Mouse (Mus musculus) adrenal gland, postnatal 4 days (tissue): Measurements from ENCODE around the gene Tnrc6b. TPM values are rescaled to one million over a fixed set of nuclear protein-coding genes. Genes with fewer than 3 reads are reported as not detected.
"Not testable (repeated sequence)": the region's sequence is repeated elsewhere in the genome, so short reads cannot be mapped to it uniquely, and the experiment has no call there.

Experiments
- DNase-seq, 2 experiments: peaks; one replicate each; pipeline ENCODE4 v3.0.0; 2021 to 2022; ENCODE audit warnings: low spot score in 2 of 2, mixed read lengths in 2 of 2
- total RNA-seq, 2 experiments: library from RNA; stranded (reverse); gene quantifications; 2 replicates each; pipeline ENCODE4 v1.2.3; 2021

The Tnrc6b gene
- total RNA-seq, 2 experiments from 2014 or later, result 74.2 to 74.3 TPM

DNA sequence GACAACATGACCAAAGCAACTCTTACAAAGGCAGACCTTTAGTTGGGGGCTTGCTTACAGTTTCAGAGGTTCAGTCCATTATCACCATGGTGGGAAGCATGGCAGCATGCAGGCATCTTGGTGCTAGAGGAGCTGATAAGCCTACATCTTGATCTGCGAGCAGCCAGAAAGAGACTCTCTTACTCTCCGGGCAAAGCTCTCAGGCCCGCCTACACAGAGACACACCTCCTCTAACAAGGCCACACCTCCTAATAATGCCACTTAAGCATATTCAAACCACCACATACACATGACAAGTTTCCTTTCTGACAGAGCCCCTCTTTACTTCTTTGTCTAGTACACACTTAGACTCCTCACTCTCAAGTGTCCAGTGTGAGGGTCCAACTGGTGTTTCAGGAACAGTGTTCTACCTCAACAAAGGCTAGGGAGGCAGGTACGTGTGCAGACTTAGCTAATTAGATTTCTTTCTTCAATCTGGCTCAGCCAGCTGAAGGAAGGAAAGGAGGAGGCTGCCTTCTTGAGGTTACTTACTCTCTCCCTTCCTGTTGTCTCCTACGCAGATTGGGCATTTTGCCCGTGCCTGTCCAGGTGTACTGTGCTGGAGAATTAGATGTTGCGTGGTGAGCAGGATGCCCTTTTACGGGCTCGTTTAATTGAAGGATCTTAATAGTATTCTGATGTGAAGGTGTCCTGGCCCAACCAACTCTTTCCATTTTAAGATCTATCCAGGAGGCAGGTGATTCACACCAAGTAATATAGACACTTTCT lies 128.7 kb downstream of the Tnrc6b start:
- DNase-seq, result no peak

- no peak for DNase-seq
Observed at GRCm38 (mm10) chr15:80844262-80844661, 133.1 kb downstream of the Tnrc6b start.

DNA sequence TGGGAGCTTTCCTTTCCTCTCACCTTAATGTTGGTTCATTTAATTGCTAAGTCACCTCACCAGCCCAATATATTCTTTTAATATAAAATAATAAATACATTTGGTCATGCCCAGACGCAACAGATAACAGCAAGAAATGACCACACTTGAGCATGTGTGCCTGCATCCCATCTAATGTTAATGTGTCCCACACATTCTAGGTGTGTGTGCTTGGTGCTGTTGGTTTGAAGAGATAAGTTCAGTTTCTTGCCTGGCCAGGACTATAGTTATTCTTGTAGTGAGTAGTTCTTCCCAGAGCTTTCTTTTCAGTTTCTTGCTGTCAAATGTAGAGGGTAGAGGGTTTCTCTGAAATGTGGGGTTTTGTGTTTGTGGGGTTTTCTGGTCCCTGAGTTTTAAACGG lies 133.8 kb downstream of the Tnrc6b start:
- DNase-seq, result no peak

DNA sequence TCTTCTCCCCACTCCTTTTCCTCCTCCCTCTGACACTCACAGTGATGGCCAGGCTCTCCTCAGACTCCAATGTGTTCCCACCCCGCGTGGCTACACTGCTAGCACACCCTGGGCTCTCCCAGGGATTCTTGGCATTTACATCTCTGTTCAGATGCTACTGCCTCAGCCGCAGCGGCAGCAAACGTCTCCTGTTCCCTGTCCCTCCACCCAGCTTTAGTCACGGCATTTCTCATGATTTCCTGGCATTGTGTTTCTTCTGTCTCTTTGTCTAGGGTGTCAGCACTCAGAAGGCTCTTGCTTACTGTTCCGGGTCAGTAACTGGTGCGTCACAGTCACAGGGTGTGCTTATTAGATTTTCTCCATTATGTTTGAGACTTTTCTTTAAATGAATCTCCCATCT lies 138.9 kb downstream of the Tnrc6b start:
- DNase-seq, result no peak

- DNase-seq, result no peak
Observed at GRCm38 (mm10) chr15:80850682-80851475, 139.8 kb downstream of the Tnrc6b start.

DNA sequence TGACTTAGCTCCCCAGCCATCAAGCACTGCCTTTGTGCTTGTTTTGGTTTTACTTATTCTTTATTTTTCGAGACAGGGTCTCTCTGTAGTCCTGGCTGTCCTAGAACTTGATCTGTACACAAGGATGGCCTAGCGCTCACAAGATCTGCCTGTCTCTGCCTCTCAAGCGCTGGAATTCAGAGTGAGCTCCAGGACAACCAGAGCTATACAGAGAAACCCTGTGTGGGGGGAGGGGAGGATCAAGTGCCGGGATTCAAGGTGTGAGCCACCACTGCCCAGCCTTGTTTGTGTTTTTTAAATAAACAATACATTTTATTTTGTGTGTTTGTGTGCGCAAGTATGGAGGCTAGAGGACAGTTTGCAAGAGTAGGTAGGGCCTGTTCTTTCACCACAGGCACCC lies 141.0 kb downstream of the Tnrc6b start:
- DNase-seq, result no peak

- not testable (repeated sequence) for DNase-seq
Observed at GRCm38 (mm10) chr15:80852527-80852926, 141.4 kb downstream of the Tnrc6b start.

GRCm38 (mm10) chr15:80859366-80859765 lies 148.3 kb downstream of the Tnrc6b start:
- no peak for DNase-seq

GRCm38 (mm10) chr15:80861302-80861701 lies 150.2 kb downstream of the Tnrc6b start:
- no peak for DNase-seq

GRCm38 (mm10) chr15:80862027-80862426 lies 150.9 kb downstream of the Tnrc6b start:
- DNase-seq, result no peak

GRCm38 (mm10) chr15:80868603-80869002 lies 157.5 kb downstream of the Tnrc6b start:
- not testable (repeated sequence) for DNase-seq

GRCm38 (mm10) chr15:80874726-80875125 lies 163.6 kb downstream of the Tnrc6b start:
- DNase-seq, result no peak

DNA sequence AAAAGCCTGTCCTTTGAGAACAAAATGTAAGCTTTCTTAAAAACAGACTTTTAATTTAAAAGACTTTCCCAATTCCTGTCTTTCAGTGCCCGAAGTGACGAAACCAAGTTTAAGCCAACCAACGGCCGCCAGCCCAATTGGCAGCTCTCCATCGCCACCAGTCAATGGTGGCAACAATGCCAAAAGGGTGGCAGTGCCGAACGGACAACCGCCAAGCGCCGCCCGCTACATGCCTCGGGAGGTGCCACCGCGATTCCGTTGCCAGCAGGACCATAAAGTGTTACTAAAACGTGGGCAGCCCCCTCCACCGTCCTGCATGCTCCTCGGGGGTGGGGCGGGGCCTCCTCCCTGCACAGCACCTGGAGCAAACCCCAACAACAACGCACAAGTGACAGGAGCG lies 165.1 kb downstream of the Tnrc6b start:
- no peak for DNase-seq

- DNase-seq, result no peak
Observed at GRCm38 (mm10) chr15:80884095-80884494, 173.0 kb downstream of the Tnrc6b start.

GRCm38 (mm10) chr15:80886361-80887156 lies 175.4 kb downstream of the Tnrc6b start:
- no peak for DNase-seq

DNA sequence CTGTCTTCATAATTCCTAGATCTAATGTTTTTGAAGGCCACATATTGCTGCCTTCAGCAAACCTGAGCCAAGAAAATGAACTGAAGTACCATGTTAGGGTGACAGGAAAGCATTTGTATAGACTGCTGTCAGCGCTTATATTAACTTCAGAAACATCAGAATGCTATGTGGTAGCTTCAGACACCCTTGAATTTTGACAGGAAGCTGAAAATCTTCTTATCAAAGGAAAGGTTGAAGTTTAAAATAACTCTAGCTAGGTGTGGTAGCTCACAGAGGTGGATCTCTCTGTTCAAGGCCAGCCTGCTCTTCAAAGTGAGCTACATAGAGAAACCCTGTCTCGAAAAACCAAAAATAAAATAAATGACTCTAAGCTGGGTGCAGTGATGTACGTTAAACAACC lies 181.2 kb downstream of the Tnrc6b start:
- no peak for DNase-seq

DNA sequence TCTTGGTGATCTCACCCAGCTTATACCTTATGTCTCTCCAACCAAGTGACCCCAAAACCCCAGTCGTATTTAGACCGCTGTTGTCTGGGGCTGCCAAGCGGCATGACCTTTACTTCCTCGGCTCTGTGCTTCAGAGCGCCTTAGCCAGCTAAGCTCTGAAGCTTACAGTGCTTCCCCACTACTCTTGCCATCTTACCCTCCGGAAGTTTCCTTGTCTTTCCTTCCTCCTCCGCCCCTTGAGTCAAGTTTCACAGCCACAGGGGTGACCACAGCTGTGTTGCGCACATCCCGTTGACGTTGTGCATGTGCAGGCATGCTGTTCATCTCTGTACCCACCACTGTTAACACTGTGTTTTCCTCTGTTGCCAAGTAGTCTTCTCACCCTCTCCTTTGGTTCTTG lies 185.6 kb downstream of the Tnrc6b start:
- no peak for DNase-seq

GRCm38 (mm10) chr15:80897911-80898310 lies 186.8 kb downstream of the Tnrc6b start:
- no peak for DNase-seq

GRCm38 (mm10) chr15:80899806-80900205 lies 188.7 kb downstream of the Tnrc6b start:
- DNase-seq, result no peak

- DNase-seq, result no peak
Observed at GRCm38 (mm10) chr15:80901806-80902513, 190.8 kb downstream of the Tnrc6b start.

DNA sequence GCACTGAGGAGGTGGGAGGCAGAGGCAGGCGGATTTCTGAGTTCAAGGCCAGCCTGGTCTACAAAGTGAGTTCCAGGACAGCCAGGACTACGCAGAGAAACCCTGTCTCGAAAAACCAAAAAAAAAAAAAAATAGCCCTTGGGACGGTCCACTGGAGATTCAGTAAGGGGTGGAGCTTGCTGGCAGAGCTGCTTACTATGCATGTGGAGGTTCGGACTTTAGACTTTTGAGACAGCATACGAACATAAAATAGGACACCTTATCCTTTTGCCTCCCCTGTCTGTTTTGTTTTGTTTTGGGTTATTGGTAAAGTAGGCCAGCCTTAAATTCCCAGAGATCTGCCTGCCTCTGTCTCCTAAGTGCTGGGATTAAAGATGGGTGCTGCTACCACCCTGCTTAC lies 193.7 kb downstream of the Tnrc6b start:
- not testable (repeated sequence) for DNase-seq
